Mouse (Mus musculus): ENCODE results near the gene Kcnip3.

The Kcnip3 gene

GRCm38 (mm10) chr2:127470183-127470582 lies 51.7 kb downstream of the Kcnip3 start:
- no peak for DNase-seq

- DNase-seq = peak; percentile 59
Measured at GRCm38 (mm10) chr2:127462314-127462713, 59.6 kb downstream of the Kcnip3 start.

- DNase-seq = no peak
Measured at GRCm38 (mm10) chr2:127461351-127461750, 60.5 kb downstream of the Kcnip3 start.

- no peak for DNase-seq
Measured at GRCm38 (mm10) chr2:127459341-127459740, 62.6 kb downstream of the Kcnip3 start.

GRCm38 (mm10) chr2:127453764-127454163 lies 68.1 kb downstream of the Kcnip3 start:
- peak; percentile 77 for DNase-seq

GRCm38 (mm10) chr2:127453141-127453540 lies 68.8 kb downstream of the Kcnip3 start:
- no peak for DNase-seq

GRCm38 (mm10) chr2:127451748-127452147 lies 70.1 kb downstream of the Kcnip3 start:
- DNase-seq = peak; percentile 44

- DNase-seq = no peak
Measured at GRCm38 (mm10) chr2:127449691-127450090, 72.2 kb downstream of the Kcnip3 start.

- peak; percentile 24 for DNase-seq
Measured at GRCm38 (mm10) chr2:127446847-127447246, 75.0 kb downstream of the Kcnip3 start.

GRCm38 (mm10) chr2:127444055-127444789 lies 77.7 kb downstream of the Kcnip3 start, which contains the start of gene Fahd2a:
TSS of gene Fahd2a (minus strand) at chr2:127444565.
- peak; percentile 92 for DNase-seq

- DNase-seq = no peak
Measured at GRCm38 (mm10) chr2:127437697-127438096, 84.2 kb downstream of the Kcnip3 start.

- no peak for DNase-seq
Measured at GRCm38 (mm10) chr2:127435554-127435953, 86.3 kb downstream of the Kcnip3 start.

- peak; percentile 74 for DNase-seq
Measured at GRCm38 (mm10) chr2:127435135-127435534, 86.8 kb downstream of the Kcnip3 start.

- DNase-seq = peak; percentile 53
Measured at GRCm38 (mm10) chr2:127433487-127434295, 88.2 kb downstream of the Kcnip3 start.

- DNase-seq = peak; percentile 57
Measured at GRCm38 (mm10) chr2:127430238-127430637, 91.7 kb downstream of the Kcnip3 start.

- no peak for DNase-seq
Measured at GRCm38 (mm10) chr2:127424977-127425376, 96.9 kb downstream of the Kcnip3 start, which contains the start of gene Gpat2. TSS of gene Gpat2 (plus strand) at chr2:127425199.

- no peak for DNase-seq
Measured at GRCm38 (mm10) chr2:127418266-127418970, 103.5 kb downstream of the Kcnip3 start.

- DNase-seq = no peak
Measured at GRCm38 (mm10) chr2:127416706-127417105, 105.2 kb downstream of the Kcnip3 start.

- DNase-seq = no peak
Measured at GRCm38 (mm10) chr2:127415806-127416205, 106.1 kb downstream of the Kcnip3 start.

- no peak for DNase-seq
Measured at GRCm38 (mm10) chr2:127411126-127411525, 110.8 kb downstream of the Kcnip3 start.
